Mouse (Mus musculus): ENCODE measurements around the gene Cmc1. TPM values are rescaled to one million over a fixed set of nuclear protein-coding genes. Genes with fewer than 3 reads are reported as not detected.

Gene Cmc1
- polyA plus RNA-seq, 1 experiment, result 44.4 TPM

DNA sequence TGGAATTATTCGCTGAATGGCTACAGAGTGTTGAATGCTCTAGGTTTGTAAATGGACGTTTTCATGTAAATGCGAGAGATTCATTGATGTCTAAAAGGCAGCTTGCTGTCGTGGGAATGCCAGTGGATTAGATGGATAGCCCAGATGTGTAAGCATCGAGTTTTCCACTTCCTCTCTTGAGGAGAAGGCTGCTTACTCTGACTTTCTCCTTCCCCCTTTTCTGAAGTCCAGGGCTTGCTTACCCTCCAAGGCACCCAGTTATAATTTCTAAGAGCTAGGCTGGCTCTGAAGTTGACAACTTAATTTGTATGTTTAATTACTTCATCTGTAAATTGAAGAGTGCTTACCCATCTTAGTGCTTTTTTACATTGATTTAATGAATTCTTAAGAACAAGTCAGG, 108.3 kb downstream of the Cmc1 start:
- H3K27ac ChIP-seq (ENCODE audit: insufficient read depth, low read length), result no peak overlapping the region
- peaks cover 3% of the 10 kb centered on the region; the same call in 1 of the 2 replicates for H3K4me1 ChIP-seq (ENCODE audit: control insufficient read depth, insufficient read depth, low read length)
- H3K4me3 ChIP-seq (ENCODE audit: insufficient read depth, low read length), result peak overlapping the region; percentile 95
- TF ChIP-seq CTCF (IDR thresholded peaks at IDR 0.05; ENCODE audit: borderline replicate concordance, insufficient read depth, low read length), result no peak
- no peak for TF ChIP-seq POLR2A (IDR thresholded peaks at IDR 0.05; ENCODE audit: low read depth, low read length)

- Histone ChIP-seq H3K27ac (ENCODE audit: insufficient read depth, low read length) (peak overlapping the region; percentile 29; the same call in 1 of the 2 replicates), H3K4me3 (ENCODE audit: insufficient read depth, low read length) (peak overlapping the region; percentile 95), H3K4me1 (ENCODE audit: control insufficient read depth, insufficient read depth, low read length) (peaks cover 3% of the 10 kb centered on the region; the same call in 1 of the 2 replicates)
- no peak for TF ChIP-seq CTCF (IDR thresholded peaks at IDR 0.05; ENCODE audit: borderline replicate concordance, insufficient read depth, low read length)
- no peak for TF ChIP-seq POLR2A (IDR thresholded peaks at IDR 0.05; ENCODE audit: low read depth, low read length)
Observed at GRCm38 (mm10) chr9:118041022-118041400, 109.0 kb downstream of the Cmc1 start.

DNA sequence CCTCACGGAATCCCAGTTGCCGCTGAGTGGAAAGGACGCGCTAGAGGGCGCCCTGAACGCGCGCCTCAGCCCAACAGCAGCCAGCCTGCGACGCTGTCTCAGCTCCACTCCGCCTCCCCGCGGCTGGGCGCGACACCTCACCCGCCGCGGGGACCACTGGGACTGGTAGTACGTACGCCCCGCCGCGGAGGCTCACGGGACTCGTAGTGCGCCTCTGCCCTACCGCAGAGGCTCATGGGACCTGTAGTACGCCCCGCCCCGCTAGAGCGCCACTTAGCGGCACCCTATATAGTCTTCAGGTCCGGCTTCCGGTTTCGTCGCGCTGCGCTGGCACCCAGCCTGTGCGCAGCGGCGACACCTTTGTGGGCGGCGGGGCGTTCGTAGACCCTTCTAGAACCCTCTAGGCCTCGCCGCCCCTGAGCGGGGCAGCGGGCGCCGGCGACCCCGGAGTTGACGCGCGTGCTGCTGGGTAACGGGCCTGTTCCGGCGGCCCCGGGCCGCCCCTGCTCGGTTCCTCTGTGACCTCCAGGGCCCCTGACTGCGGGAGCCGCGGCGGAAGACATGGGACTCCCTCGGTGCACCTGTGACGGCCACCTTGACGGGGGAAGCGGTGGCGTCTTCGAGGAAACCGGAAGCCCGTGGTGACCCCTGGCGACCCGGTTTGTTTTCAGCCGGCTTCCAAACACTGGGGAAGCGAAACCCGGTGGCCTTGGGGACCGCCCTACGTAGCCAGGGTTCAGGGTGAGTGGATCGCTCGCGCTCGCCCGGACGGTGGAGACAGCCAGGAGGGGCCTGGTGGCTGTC, 109.6 kb downstream of the Cmc1 start, which contains the start of gene Azi2:
Gene Azi2, plus strand, starts transcription at position 282 of the 804 bp plus-strand sequence.
- peak within 1 kb of the TSS; percentile 29 for H3K27ac ChIP-seq (ENCODE audit: insufficient read depth, low read length)
- peak within 1 kb of the TSS; percentile 95 for H3K4me3 ChIP-seq (ENCODE audit: insufficient read depth, low read length)
- TF ChIP-seq CTCF (IDR thresholded peaks at IDR 0.05; ENCODE audit: borderline replicate concordance, insufficient read depth, low read length) (peak; percentile 77), POLR2A (IDR thresholded peaks at IDR 0.05; ENCODE audit: low read depth, low read length) (peak; percentile 69)
- peaks cover 3% of the 10 kb centered on the region; the same call in 1 of the 2 replicates for H3K4me1 ChIP-seq (ENCODE audit: control insufficient read depth, insufficient read depth, low read length)

DNA sequence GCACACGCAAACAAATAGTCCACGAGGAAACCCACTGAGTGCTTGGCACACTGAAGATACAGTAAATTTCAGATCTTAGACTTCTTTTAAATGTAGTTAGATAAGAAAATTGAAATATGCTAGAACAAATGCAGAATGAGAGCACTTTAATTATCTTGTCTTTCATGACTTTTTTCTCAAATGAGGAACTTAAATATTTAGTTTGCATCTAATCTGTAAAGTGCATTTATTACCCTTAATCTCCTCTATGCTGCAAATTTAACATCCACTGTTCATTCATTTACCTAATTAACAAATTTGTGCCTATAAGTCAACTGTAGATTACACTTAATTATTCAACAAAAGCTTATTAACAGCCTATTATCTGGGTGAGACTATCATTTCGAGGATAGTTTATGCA, 115.0 kb downstream of the Cmc1 start:
- no peak for TF ChIP-seq CTCF (IDR thresholded peaks at IDR 0.05; ENCODE audit: borderline replicate concordance, insufficient read depth, low read length)
- no peak for TF ChIP-seq POLR2A (IDR thresholded peaks at IDR 0.05; ENCODE audit: low read depth, low read length)
- H3K27ac ChIP-seq (ENCODE audit: insufficient read depth, low read length), result no peak overlapping the region
- H3K4me3 ChIP-seq (ENCODE audit: insufficient read depth, low read length), result no peak overlapping the region
- H3K4me1 ChIP-seq (ENCODE audit: control insufficient read depth, insufficient read depth, low read length), result no peaks in the 10 kb centered on the region

DNA sequence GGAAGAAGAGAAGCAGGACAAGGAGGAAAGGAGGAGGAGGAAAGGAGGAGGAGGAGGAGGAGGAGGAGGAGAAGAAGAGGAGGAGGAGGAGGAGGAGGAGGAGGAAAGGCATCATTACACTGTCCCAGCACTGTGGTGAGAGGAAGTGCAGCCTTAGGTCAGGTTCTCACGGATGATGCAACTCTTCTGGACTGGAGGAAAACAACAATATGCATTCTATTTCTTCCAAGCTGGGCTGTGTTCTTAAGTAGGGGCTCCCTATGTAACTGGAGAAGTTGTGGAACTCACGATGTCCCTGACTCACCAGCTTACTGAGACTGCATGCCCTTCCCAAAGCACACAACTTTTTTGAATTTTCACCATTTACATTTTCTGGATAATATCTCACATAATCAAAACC, 118.3 kb downstream of the Cmc1 start:
- H3K4me3 ChIP-seq (ENCODE audit: insufficient read depth, low read length), result no peak overlapping the region
- TF ChIP-seq POLR2A (IDR thresholded peaks at IDR 0.05; ENCODE audit: low read depth, low read length) (no peak), CTCF (IDR thresholded peaks at IDR 0.05; ENCODE audit: borderline replicate concordance, insufficient read depth, low read length) (no peak)
- no peaks in the 10 kb centered on the region for H3K4me1 ChIP-seq (ENCODE audit: control insufficient read depth, insufficient read depth, low read length)
- H3K27ac ChIP-seq (ENCODE audit: insufficient read depth, low read length), result no peak overlapping the region

DNA sequence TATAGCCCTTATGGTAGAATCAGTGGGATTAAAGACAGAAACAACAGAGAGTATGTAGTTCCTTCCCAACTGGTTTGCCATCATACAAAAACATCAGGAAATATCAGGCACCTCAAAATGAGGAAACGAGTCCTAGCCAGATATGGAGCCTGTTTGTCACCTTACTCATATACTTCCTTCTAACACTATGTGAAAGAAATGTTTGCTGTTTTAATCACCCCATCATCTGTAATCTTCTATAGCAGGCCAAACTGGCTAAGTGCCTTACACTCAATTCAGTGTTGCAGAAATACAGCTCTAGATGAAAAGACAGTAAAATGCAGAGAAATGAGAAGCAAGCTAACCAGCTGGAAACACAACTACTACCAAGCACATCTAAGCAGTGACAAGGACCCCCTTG, 119.7 kb downstream of the Cmc1 start:
- no peak for TF ChIP-seq POLR2A (IDR thresholded peaks at IDR 0.05; ENCODE audit: low read depth, low read length)
- TF ChIP-seq CTCF (IDR thresholded peaks at IDR 0.05; ENCODE audit: borderline replicate concordance, insufficient read depth, low read length), result no peak
- Histone ChIP-seq H3K27ac (ENCODE audit: insufficient read depth, low read length) (no peak overlapping the region), H3K4me3 (ENCODE audit: insufficient read depth, low read length) (no peak overlapping the region), H3K4me1 (ENCODE audit: control insufficient read depth, insufficient read depth, low read length) (no peaks in the 10 kb centered on the region)

- Histone ChIP-seq H3K27ac (ENCODE audit: insufficient read depth, low read length) (no peak overlapping the region), H3K4me1 (ENCODE audit: control insufficient read depth, insufficient read depth, low read length) (no peaks in the 10 kb centered on the region), H3K4me3 (ENCODE audit: insufficient read depth, low read length) (no peak overlapping the region)
- TF ChIP-seq POLR2A (IDR thresholded peaks at IDR 0.05; ENCODE audit: low read depth, low read length) (no peak), CTCF (IDR thresholded peaks at IDR 0.05; ENCODE audit: borderline replicate concordance, insufficient read depth, low read length) (no peak)
Observed at GRCm38 (mm10) chr9:118029490-118029889, 120.5 kb downstream of the Cmc1 start.

DNA sequence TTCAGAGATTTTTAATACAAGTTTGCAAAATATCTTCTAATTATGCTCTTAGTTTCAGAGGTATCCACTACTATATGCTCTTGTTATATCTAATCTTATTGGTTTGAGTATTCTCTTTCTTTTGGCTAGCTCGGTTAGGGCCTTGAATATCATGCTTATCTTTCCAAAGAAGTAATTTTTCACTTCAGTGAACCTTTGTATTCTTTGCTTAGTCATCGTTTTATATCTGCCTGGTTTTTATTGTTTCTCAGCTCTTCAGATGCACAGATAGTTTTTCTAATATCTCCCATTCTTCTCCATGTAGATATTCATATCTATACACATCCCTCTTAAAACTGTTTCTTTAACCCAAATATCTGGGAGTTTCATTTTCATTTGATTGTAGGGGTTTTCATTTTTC, 125.0 kb downstream of the Cmc1 start:
- Histone ChIP-seq H3K4me1 (ENCODE audit: control insufficient read depth, insufficient read depth, low read length) (no peaks in the 10 kb centered on the region), H3K4me3 (ENCODE audit: insufficient read depth, low read length) (no peak overlapping the region), H3K27ac (ENCODE audit: insufficient read depth, low read length) (no peak overlapping the region)
- TF ChIP-seq CTCF (IDR thresholded peaks at IDR 0.05; ENCODE audit: borderline replicate concordance, insufficient read depth, low read length) (no peak), POLR2A (IDR thresholded peaks at IDR 0.05; ENCODE audit: low read depth, low read length) (no peak)

Other genes starting within 250 kb of the Cmc1 start
- gene Azi2, start 109.7 kb downstream of the Cmc1 start, polyA plus RNA-seq (2011; ENCODE audit: insufficient read length, low read depth, missing spikeins), result 87.5 and 87.9 TPM in 2 replicates